Mouse (Mus musculus) kidney, postnatal 36 days (tissue): ENCODE data around the gene BC067074.
A peak's percentile ranks its signal among the peaks of the same experiment; 100 is the strongest.
"Not testable (repeated sequence)": the region's sequence is repeated elsewhere in the genome, so short reads cannot be mapped to it uniquely, and the experiment has no call there.

ENCODE experiments used
- DNase-seq, 2 experiments: peaks; one replicate each; pipeline ENCODE4 v3.0.0; 2021 to 2022; ENCODE audit warnings: mixed read lengths in 2 of 2

The BC067074 gene

GRCm38 (mm10) chr13:113379766-113380309 lies 86.9 kb downstream of the BC067074 start:
- DNase-seq: no peak

- no peak for DNase-seq
These were observed 88.8 kb downstream of the BC067074 start for GRCm38 (mm10) chr13:113381710-113382109.

- no peak for DNase-seq
These were observed 89.2 kb downstream of the BC067074 start for GRCm38 (mm10) chr13:113382201-113382600.

DNA sequence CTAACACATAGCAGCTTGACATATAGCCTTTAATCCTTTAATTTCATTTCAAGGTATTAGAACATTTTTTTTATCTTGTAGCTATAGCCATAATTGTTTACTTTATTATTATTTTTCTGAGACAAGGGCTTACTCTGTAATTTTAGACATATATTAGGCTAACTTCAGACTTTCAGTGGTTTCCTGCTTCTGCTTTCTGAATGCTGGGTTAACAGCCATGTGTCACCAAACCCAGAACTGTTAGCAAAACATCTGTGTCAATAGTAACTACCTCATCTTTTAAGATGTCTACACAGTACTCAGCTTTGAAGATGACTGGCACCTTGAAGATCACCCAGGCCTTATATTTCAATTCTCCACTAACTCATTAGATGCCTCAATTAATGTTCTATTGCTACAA lies 89.8 kb downstream of the BC067074 start:
- DNase-seq: not testable (repeated sequence)

DNA sequence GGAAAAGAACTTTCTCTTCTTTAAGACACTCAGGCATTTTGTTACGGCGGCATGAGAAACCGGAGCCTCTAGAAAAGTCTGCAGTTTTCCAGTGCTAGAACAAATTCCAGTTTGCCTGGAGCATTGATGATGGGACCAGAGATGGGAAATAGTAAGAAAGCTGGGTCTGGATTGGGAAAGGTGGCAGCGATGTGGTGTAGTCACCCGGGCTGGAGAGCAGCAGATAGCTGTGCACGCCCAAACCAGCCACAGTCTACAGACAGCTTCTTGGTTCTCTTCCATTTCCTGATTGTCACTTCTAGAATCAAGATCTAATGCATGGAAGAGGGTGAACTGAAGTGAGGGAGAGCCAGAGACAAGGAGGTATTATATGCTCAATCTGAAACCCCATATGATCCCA lies 100.4 kb downstream of the BC067074 start:
- DNase-seq: no peak

GRCm38 (mm10) chr13:113394591-113394990 lies 101.6 kb downstream of the BC067074 start:
- no peak for DNase-seq

DNA sequence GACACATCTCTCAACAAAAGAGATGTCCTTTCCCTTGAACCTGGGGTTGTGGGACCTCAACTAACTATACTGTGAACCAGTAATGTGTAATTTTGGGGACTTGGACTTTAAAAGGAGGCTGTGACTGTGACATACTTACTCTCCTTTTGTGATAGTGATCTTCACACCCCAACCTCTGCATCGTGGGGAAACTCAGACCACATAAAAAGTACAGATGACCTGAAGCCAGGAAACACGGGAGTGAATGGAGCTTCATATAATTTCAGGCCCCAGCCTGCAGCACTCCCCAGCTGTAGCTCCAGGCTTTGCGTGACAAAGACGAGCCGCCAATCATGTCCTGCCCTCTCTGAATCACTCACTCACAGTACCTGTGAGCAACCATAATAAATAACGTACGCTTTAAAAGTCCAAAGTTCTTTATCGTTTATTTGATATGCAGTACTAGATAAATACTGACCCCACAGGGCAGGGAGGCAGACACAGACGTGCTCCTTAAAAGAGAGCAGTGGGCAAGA lies 104.1 kb downstream of the BC067074 start:
- no peak for DNase-seq

DNA sequence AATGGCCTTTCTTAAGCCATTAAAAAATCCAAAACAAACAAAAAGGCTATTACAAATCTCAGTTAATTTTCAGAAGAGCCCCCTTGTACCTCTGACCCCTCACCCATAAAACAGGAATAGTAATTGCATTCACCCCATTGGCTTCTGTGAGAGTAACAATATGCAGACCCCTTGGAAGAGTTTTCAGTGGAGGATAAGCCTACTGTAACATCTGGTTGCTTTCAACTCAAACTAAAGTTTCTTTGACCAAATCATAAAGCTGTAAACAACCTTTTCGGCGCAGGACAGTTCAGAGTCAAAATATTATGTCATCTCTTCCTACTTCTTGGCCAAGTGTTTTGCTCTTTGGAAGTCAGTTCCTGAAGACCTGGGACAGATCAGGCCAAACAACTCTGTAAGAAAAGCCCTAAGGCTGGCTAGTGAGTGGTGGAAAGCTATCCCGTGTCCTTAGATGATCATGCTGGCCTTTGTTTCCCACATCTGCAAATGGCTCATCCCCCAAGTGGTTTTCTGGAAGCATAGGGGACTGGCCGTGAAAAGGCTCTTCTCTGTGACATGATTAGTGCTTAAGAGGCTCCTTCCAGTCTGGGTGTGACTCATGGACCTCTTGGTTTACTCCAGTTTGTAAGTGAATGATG lies 108.5 kb downstream of the BC067074 start:
- no peak for DNase-seq

GRCm38 (mm10) chr13:113403706-113404105 lies 110.7 kb downstream of the BC067074 start:
- no peak for DNase-seq

- DNase-seq: no peak
These were observed 111.2 kb downstream of the BC067074 start for GRCm38 (mm10) chr13:113404172-113404571.

- DNase-seq: peak; percentile 8 to 34
These were observed 117.0 kb downstream of the BC067074 start for GRCm38 (mm10) chr13:113409941-113410340.

GRCm38 (mm10) chr13:113415527-113415926 lies 122.6 kb downstream of the BC067074 start:
- DNase-seq: no peak

GRCm38 (mm10) chr13:113416986-113417385 lies 124.0 kb downstream of the BC067074 start:
- no peak for DNase-seq

DNA sequence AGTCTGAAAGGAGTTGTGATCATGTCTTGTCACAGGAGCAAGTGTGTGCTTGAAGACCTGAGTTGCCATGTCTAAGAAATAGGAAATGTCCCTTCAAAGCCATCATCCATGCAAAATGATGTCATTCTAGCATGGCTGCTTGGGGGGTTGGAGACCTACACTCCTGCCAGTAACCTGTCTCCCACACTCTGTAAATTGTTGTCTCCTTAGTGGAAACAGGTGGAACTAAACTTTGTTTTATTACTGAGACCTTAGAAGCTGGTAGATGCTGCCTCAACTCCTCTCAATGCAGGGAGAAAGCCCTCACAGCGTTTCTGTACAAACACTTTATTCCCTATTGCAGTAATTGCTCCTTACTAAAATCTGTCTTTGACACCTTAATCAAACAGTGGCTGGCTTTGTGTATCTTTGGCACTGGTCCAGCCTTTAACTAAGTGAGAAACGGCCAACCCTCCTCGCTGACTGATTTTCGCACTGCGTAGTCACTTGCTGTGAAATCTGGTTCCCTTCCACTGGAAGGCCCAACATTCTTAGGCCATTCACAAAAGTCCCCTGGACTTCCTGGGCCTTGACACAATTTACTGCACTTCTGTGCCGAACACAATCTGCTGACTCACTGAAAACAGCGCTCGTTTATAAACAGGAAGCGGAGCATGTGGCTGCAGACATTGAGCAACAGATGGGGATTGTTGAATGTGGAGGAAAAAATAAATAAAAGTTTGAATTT lies 125.0 kb downstream of the BC067074 start:
- DNase-seq: peak; percentile 45 to 64

- DNase-seq: no peak
These were observed 125.7 kb downstream of the BC067074 start for GRCm38 (mm10) chr13:113418632-113419031.

DNA sequence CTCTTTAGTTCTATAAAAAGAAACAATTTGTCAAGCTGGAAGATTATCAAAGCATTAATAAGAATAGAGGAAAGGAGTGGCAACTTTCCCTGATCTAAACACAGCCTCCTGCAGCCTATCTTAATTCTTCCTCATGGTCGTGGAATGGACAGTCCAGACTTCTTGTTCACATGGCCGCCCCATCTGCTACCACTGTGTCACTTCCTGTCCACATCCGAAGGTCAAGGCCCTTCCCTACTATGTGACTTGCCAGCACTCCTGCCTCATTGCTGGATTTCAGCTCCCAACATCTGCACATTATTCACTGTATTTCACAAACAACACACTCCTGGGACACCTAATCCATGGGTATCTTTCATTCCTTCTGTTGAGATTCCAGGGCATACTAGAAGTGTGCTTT lies 128.5 kb downstream of the BC067074 start:
- no peak for DNase-seq

GRCm38 (mm10) chr13:113423825-113424224 lies 130.9 kb downstream of the BC067074 start:
- DNase-seq: no peak

GRCm38 (mm10) chr13:113425907-113426306 lies 132.9 kb downstream of the BC067074 start:
- no peak for DNase-seq
